Mouse (Mus musculus): ENCODE results near the gene Nexmif. TPM values are rescaled to one million over a fixed set of nuclear protein-coding genes. Genes with fewer than 3 reads are reported as not detected.
"Not testable (repeated sequence)": the region's sequence is repeated elsewhere in the genome, so short reads cannot be mapped to it uniquely, and the experiment has no call there.

Nexmif gene
- total RNA-seq (2021) = 10 to 100 TPM; 13.5 to 14.4 TPM
- long read RNA-seq, experiment 1, full-length matches to known transcripts = 4 of 9 reads
- long read RNA-seq, experiment 1, partial matches to known transcripts = 1 of 9 reads
- long read RNA-seq, experiment 1, other reads (novel, unspliced or antisense) = 4 of 9 reads
- long read RNA-seq, experiment 2, partial matches to known transcripts = 0 of 1 reads
- long read RNA-seq, experiment 2, other reads (novel, unspliced or antisense) = 1 of 1 reads

- DNase-seq = peak; percentile 64 to 68
Measured at GRCm38 (mm10) chrX:104200736-104201591, at the start of gene Nexmif. TSS of gene Nexmif (minus strand) at chrX:104201185.

- no peak for DNase-seq
Measured at GRCm38 (mm10) chrX:104208701-104209100, 7.7 kb upstream of the Nexmif start.

GRCm38 (mm10) chrX:104201592-104202139, 681 bp upstream of the Nexmif start:
- DNase-seq = peak; percentile 8 to 12

DNA sequence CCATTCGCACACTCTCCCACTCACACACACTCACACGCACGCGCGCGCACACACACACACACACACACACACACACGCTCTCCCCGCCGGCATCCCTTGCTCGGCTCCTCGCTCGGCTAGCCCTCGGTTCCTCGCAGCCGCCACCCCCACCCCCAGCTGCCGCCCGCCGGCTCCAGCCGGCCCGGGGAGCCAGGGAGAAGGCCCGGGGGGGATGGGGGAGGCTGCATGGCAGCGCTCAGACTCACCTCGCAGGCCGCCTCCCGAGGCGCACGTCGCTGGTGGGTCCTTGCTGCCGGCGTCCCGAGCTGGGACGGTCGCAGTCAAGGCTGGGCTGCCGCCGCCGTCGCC, 623 bp downstream of the Nexmif start:
- peak; percentile 37 to 61 for DNase-seq

DNA sequence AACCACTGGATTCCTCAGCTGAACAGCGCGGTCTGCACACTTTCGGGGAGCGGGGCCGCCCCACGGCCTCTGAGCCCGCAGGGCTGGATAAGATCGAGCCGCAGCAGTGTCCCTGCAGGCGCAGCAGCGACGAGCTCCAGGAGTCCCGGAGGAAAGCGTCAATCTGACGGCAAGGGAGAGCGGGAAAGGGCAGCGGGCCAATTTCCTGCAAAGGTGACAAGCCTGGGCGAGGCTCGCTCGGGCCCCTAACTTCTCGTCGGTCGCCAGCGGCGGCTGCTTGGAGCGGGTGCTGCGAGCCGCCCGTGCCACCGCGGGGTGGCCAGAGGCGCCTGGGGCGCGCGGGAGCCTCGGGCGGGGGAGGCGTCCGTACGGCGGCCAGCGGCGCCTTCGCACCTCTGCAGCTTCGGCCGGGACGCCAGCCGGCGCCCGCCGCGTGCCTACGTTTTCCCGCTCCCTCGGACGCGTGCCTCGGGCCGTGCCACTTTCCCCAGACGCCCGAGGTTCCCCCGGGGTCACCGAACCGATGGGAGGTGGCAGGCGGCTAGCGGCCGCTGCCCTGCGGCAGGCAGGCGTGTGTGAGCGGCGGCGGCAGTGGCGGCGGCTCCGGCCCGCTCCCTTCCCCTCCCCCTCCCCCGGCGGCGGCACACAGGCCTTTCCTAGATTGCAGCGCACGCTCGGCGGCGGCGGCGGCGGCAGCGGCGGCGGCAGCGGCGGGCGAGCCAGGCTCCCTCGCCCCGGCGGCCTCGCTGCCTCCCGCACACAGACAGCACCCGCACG, 1.2 kb downstream of the Nexmif start:
- peak; percentile 63 to 83 for DNase-seq

- no peak for DNase-seq
Measured at GRCm38 (mm10) chrX:104199070-104199469, 1.9 kb downstream of the Nexmif start.

DNA sequence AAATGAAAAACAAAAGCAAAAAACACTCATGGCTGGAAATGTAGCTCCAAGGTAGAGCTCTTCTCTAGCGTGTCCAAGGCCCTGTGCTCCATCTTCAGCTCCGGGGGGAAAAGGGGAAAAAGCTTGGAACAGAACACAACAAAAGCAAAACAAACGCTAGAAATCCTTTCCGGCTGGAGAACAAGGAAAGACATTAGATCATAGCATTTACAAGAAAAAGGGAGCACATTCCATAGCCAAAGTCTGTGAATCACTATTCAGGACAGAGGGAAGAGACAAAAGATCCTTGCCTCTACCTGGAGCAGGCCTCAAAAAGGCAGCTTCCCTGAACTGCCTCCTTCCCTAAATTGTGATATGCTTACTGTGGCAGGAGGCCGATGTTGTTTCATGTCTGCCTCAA, 4.4 kb downstream of the Nexmif start:
- no peak for DNase-seq

DNA sequence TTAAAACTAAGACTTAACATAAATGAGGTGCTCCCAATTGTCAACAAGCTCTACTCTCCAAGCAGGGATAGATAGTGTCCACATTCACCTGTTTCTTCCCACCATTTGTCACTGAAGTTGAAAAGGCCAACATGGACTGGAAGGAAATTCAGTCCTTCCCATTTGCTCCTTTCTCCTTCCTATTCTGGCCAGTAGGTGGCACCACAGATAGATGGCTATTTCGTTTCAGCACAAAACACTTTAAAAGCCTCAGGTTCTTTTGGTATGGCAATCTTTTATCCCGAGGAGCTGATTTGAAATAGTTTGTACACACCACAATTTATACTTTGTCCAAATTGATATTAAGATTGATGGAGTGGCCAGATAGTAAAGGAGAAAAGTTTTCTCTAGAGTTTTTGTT, 21.7 kb downstream of the Nexmif start:
- peak; percentile 28 to 61 for DNase-seq

DNA sequence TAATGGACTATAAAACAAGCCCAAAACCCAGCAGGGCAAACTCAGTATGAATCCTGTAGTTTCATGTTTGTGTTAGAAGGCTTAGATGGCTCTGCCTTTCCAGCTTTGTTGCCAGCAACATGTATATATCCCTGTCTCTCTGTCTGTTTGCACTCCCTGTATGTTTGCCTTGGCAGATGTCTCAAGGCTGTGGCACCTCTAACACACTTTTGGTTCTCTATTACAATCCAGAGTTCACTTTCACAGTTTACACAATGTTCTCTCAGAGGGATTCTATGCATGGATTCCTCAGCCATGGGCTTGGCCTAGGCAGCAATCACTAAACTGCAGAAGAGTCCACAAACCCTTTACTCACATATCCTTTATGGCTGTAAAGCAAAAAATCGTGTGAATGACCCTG, 50.9 kb downstream of the Nexmif start:
- no peak for DNase-seq

DNA sequence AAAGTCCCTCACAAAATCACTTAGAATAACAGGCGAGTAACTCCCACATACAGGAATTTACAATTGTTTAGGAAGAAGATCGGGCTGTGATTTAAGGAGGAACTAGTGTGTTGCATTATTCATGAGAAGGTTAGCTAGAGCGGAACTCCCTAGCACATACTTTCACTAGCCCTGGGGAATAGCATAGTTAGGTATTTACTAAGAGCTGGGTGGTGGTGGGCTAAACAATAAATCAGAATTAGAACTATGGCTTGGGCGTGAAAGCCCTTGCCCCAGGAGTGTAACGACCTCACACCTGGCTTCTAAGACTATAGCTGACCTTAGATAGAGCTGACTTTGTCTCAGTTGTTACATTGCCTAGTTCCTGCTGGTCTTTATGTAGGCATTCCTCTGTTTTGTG, 85.7 kb downstream of the Nexmif start:
- DNase-seq = not testable (repeated sequence)

DNA sequence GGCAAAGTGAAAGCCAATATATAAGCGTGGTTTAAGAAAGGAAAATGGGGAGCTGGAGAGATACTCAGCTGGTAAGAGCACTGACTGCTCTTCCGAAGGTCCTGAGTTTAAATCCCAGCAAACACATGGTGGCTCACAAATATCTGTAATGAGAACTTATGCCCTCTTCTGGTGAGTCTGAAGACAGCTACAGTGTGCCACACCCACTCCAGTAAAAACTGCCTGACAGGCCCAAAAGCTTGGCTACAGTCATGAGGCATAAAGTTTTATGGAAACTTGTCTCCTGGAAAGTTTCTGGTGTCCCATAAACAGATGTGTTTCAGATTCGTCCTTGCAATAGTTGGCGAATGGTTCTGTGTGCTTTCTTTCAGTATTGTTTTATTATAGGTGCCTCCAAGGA, 86.4 kb downstream of the Nexmif start:
- no peak for DNase-seq

GRCm38 (mm10) chrX:104054848-104055247, 146.1 kb downstream of the Nexmif start:
- no peak for DNase-seq

DNA sequence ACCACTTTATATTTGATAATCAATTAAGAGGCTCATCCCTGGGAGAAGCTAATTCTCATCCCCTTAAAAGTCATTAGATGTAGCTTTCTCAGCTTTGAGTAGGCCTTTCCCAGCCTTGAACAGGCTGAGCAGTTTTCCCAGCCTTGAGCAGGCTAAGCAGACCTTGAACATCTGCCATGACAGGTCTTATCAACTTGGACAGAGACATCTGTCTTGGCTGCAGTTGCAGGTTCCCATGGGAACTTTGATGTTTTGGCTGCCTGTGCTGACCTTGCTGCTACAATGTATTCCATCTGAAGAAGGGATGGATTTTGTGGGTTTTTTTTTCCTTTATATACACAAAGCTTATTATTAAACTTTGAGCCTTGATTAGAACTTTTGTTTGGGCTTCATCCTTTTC, 160.7 kb downstream of the Nexmif start:
- DNase-seq = peak; percentile 55

DNA sequence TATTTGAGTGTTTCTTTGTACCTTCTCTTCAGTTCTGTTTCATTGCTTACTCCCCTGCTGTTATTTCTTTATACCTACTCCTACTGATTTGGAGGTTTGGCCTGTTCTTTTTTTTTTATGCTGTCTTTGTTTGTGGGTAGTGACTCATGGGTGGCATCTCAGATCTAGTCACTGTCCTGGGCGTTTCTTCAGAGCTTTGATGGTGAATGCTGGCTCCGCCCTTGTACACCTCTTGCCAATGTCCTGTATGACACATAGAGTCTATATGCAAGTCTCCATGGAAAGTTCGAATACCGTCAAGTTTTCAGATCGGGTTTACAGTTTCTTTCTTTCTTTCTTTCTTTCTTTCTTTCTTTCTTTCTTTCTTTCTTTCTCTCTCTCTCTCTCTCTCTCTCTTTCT, 167.1 kb downstream of the Nexmif start:
- peak; percentile 50 to 65 for DNase-seq

DNA sequence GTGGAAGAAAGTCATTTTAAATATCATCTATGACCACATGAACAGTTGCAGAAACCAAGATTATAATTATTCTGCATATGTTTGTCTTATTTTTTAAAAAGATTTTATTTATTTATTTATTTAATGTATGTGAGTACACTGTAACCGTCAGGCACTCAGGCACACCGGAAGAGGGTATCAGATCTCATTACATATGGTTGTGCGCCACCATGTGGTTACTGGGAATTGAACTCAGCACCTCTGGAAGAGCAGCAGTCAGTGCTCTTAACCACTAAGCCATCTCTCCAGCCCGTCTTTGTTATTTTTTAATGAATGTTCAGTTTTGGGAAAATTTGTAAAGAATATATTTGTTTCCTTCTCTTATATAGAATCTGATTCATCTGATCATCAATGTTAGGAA, 168.2 kb downstream of the Nexmif start:
- DNase-seq = peak; percentile 37 to 47

Small RNA genes lying within 50 kb of the gene (microRNA-seq; reads per million reads assigned to microRNA genes)
- gene Gm24993 (not detected), gene Mir672 (950 reads per million, percentile 78 among the genes with 10 or more reads in this experiment)

Other genes with a start within 250 kb of the Nexmif start
- gene Rlim, start 219.9 kb downstream of the Nexmif start, total RNA-seq (2021) = 10 to 100 TPM; 65.5 to 67.6 TPM
- 10 to 100 TPM; 28.6 to 33.5 TPM for gene Abcb7, start 212.7 kb upstream of the Nexmif start, total RNA-seq (2021)